Mouse (Mus musculus) granulocyte monocyte progenitor cell, adult 5-6 weeks (primary cell): ENCODE measurements around the gene Ndufaf8. TPM values are rescaled to one million over a fixed set of nuclear protein-coding genes. Genes with fewer than 3 reads are reported as not detected.

ENCODE experiments used
- ATAC-seq: replicated peaks from 2 replicates; pipeline ENCODE4 v1.8.0; 2016; ENCODE audit warnings: mild to moderate bottlenecking, moderate TSS enrichment, inconsistent platforms; ENCODE audit not compliant: poor library complexity, severe bottlenecking
- total RNA-seq, 2 experiments: library from RNA; stranded (forward) in 1 of 2; stranded (reverse) in 1 of 2; fragments of 200-712, 200-1000 nt in 1 of 2; fragments of >200 nt in 1 of 2; fragmentation: Nextera tagmentation in 1 of 2; gene quantifications; 2 replicates each; pipeline ENCODE4 v1.2.3; 2014 to 2017

The Ndufaf8 gene
- total RNA-seq (2014; fragmentation: Nextera tagmentation) (37.0 and 64.8 TPM in 2 replicates), total RNA-seq (2017) (30.2 and 31.6 TPM in 2 replicates)

DNA sequence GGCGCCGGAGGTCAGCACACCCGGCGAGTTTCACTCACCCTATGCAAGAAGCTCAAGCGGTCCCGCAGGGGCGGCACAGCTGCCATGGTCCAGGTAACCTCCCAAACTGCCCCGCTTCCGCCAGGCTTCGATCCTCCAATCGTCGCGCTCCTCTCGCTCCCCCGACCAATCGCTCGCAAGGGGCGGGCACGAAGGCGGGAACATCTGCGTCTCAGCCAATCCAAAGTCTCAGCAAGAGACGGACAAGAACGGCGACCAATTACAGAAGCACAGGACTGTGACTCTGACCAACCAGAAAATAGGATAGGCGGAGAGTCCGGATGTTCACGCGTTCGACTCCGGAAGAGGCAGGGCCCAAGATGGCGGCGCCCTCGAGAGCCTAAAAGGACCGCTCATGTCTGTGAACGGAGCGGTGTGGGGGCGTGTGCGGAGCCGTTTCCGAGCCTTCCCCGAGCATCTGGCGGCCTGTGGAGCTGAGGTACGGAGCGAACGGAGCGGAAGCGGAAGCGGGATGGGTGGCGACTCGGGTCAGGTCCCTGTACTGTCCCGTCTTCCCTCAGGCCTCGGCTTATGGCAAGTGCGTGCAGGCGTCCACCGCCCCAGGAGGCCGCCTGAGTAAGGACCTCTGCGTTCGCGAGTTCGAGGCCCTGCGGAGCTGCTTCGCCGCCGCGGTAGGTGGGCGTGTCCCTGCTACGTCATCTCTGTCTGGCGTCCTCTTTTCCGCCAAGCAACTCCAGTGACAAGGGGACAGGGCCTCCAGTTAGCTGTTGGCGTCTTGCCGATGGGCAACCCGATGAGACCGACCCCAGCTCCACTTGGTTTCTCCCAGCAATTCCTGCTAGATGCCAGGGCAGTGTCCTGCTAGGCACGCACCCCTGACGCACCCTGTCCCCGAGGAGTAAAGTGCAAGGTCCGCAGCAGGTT is at the start of gene Ndufaf8, which contains the start of gene Tepsin:
TSS of gene Ndufaf8 (plus strand) at position 341 of the 924 bp plus-strand sequence.
TSS of gene Tepsin (minus strand) at position 144 of the 924 bp plus-strand sequence.
- ATAC-seq, result peak; percentile 94

DNA sequence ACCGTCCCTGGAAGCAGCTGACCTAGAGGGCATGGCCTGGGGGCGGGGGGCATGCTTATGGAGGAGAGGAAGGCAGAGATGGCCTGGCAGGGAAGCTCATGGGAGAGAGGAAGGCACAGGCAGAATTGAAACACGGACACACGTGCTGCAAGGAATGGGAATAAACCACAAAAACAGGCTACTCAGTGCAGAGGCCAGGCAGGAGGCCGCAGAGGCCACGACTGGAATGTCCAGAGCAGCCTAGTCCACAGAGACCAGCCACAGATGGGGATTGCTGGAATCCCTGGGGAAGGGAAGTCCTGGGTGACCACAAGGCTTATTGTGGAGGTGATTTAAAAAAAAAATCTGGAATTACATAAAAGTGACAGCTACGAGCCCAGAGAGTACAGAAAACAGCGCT is 49.7 kb upstream of the Ndufaf8 start:
- no peak for ATAC-seq

DNA sequence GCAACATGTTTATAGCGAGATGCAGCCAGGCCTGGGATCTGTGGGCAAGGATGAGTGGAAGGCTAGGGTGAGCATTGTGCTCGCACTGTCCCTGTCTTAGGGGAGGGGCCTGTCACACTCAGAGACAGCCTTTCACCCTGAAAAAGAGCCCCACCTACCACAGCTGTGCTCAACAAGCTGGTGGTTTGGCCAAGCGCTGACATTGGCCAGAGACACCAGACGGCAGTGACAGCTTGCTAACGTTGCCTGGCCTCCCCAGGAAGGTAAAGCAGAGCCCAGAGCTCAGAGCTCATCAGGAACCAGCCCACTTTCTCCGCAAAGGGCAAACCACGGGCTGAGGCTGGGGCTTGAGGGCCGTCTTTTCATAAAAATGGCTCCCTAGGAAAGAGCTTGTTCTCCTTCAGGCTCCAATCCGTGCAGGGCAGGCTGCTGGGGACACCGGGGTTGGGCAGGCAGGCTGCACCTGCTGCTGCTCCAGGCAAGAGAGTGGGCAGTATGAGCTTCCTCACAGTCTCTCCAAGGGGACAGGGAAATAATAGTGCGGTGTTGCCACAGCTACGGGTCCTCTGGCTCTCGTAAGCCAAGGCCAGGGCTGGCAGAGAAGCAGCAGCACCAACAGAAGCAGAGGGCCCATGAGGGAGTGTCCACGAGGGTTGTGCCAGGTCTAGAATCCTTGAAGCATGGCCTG is 47.5 kb upstream of the Ndufaf8 start:
- peak; percentile 38 for ATAC-seq

DNA sequence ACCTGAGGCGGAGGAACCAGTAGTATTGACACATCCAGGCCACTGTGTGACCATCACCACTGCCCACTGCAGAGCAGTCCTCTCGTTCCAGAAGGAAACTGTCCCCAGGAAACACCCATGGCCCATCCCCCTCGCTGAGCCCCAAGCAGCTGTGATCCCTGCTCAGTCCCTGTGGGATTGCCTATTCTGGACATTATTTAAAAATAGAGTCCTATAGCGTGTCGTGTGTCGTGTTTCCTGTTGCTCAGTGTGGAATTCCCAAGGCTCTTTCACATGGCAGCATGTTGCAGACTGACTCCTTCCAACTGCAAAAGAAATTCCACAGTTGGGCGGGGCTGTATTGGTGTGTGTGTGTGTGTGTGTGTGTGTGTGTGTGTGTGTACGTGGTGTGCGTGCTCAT is 46.5 kb upstream of the Ndufaf8 start:
- ATAC-seq, result no peak

DNA sequence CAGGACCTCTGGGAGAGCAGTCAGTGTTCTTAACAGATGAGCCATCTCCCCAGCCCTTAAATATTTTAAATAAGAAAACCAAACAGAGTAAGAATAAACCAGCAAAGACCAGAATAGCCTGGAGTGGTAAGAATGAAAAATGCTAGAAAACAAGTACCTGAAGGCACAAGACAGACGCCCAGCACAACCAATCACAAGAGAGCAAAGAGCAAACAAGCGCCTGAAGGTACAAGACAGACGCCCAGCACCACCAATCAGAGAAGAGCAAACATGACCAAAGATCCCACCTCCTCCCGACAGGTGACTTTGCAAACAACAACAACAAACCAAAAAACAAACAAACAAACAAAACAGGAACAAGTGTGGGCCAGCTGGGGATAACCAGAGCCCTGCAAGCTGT is 44.9 kb upstream of the Ndufaf8 start:
- no peak for ATAC-seq

DNA sequence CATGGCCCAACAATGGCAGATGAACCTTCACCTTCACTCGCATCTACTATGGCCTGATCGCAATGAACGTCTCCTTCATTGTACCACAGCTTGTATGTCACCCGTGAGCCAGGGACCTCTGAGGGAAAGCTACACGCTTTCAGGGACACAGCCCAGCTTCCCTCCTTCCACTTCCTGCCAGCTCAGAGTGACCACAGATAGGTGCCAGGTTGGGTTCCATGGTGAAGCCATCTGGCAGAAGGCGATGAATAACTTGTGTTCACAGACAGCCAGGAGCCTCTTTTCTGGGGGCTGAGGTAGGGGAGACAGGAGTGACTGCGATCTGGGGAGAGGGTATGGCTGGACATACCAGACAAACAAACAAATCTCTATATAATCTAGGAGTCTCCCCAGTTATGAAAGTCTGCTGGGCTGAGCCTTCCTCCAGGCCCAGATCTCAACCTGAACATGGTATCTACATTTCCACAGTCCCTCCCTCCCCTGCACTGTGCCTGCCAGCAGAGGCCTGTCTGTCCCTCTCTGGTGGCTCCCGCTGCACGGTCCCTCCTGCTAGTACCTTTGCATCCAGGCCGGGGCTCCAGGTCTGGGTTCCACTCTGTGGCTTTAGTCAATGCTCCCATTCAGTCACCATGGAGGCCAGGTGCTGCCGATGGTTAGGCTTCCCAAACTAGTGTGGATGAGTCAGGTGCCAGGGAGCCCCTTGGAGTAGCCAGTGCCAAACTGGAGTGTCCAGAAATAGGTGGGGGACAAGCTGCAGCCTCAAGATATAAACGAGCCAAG is 42.6 kb upstream of the Ndufaf8 start:
- no peak for ATAC-seq

DNA sequence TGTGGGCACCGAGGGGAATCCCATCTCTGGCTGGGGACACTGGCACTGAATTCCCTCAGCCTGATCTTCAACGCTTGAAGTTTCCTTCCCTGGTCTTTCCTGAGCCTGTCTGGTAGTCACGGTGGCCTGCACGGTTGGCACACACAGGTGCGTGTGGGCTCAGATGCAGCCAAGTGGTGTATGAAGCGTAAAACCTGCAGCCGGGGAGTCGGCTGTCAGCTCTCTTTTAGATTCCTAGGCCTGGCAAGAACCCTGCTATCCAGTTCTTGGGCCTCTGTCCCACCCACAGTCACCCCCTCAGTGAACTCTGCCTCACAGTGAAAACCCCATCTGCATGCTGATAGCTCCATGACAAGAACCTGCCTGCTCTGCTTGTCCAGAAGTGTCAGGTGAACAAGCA is 38.1 kb upstream of the Ndufaf8 start:
- no peak for ATAC-seq

DNA sequence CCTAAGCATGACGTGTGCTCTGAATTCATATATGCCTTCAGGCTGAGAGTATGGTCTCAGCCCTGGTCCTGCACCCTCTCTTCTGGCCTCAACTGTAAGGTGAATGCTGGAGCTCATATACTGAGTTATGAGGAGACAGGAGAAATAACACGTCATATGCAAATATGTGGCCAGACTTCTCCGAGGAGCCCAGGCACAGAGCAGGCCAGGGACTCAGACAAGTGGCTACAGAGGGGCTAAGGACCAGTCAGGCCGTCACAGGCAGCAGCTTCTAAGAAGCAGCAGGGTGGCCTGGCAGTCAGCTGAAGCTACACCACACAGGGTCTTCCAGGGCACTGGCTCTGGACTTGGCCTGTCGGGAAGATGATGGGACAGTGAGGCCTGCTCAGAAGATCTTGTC is 35.4 kb upstream of the Ndufaf8 start:
- no peak for ATAC-seq

DNA sequence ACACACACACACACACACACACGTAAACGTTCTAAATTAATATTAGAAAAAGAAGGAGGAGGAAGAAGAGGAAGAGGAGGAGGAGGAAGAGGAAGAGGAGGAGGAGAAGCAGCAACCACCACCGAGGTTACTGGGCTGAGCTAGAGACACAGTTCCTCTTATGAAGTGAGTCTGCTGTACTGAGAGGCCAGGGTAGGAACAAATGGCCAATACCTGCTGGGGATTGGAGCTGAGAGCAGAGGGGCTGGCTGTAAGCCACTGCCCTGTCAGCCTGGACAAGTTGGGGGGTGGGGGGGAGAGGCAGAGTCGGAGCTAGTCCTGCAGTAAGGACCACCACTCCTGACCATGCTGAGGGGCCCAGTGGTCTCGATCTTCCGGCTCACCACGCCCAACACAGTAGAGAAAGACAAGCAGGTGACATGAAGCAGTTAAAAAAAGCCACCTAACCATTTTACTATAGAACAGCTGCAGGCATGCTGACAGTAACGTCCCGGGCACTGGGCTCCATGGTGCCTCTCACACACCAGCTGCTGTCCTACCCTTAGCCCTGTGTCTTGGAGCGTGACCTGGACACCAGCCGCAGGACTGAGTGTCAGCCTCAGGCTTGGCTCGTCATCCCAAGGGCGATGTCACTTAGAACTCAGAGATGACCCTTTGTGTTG is 34.6 kb upstream of the Ndufaf8 start:
- ATAC-seq, result peak; percentile 73

DNA sequence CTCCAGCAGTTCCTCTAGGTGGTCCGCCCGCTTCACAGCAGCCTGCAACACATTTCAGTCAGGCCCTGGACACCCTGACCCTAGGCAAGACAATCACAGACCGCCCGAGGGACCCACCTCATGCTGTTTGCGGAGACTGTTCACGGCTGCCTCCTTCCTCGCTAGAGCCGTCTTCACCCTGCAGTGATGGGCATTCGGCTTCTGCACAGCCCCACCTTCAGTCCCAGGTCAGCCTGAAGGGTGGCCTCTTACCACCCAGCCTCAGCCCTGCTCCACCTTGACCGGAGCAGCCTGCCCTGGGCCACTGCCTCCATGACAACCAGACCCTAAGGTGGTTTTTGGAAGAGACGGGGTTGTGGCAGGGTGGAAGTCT is 34.1 kb upstream of the Ndufaf8 start:
- no peak for ATAC-seq

DNA sequence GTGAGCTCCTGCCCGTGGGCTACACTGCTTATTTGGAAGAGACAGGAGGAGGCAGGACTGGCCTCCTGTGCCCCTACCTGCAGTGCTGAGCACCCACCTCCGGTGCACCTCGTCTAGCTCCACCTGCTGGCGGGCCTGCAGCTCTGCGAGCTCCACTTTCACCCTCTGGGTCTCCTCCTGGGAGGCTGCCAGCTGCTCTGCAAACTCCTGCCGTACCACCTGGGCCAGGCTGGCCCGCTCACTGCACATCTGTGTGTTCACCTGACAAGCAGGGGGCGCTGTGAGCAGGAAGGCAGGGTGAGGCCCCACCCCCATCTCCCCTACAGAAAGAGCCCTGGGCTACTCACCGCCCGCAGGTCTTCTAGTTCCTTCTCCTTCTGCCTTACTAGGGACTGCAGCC is 33.4 kb upstream of the Ndufaf8 start:
- ATAC-seq, result peak; percentile 17; the same call in 1 of the 2 replicates

DNA sequence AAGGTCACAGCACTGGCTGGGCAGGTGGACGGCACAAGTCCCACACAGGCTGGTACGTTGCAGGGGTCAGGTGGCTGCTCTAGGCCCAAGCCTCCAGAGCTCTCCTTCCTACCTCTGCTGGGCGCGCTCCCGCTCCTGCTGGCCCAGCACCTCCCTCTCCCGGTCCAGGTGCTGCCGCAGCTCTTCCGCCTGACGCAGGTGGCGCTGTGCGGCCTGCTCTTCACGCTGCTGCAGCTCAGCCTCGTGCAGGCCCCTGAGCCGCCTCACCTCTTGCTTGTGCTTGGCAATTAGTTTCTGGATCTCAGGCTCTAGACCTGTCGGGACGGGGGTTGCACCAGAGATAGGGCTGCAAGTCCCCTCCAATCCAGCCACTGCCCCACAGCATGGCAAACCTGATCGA is 30.9 kb upstream of the Ndufaf8 start:
- no peak for ATAC-seq

DNA sequence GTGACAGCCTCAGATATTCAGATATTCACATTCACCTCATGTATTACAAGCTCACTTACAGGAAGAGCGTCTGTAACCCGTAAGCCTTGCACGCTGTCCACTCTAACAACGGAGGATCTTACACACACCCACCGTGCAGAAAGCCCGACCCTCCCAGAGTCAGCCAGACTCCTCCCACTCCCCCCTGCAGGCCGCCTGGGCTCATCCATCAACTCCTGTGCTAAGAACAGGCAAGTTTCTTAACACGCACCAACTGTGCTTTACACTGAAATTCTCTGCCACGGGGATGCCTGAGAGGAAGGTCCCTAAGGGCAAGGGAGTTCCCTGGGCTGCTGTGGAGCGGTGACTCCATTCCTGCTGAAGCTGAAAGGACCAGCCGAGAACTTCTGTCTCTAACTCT is 29.5 kb upstream of the Ndufaf8 start:
- no peak for ATAC-seq

DNA sequence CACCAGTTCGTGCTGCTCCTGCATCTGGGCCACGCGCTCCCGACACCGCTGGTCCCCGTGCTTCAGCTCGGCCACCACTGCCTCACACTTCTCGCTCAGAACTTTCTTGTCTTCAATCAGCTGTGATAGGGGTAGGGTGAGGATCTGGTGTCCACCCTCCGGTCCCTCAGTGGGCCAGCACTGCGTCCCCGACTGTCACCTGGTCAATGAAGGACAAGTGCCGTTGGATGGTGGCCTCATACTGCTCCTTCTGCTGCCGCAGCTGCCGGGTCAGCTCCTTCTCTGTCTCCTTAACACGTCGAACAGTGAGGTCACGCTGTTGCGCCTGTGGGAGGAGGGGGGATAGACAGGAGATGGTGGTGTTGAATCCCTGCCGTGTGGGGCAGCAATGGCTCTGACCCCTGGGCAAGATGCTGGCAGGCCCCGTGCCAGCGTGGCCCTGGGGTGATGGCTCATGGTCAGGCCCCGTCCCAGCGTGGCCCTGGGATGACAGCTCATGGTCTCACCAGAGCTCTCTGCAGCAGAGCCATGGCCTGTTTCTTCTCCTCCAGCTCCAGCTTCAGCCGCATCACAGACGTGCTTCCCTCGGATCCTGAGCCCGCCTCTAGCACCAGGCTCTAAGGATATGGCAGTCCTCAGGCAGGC is 28.3 kb upstream of the Ndufaf8 start:
- no peak for ATAC-seq

DNA sequence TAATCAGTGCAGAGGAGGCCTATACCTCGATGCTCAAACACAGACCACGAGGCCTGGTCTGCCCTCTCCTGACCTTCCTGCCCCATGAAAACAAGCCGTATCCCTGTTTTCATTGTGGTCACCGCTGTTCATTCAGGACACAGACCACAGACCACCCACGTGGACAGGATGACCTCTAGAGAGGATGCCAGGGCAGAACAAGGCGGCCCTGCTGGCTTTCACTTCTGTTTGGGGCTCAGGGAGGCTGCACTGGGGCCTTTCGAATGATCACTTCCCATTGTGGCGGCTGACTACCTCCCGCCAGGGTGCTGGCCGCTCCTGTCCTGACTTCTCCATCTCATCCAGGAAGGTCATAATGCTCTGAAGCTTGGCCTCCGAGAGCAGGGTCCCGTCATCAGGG is 27.7 kb upstream of the Ndufaf8 start:
- peak; percentile 81 for ATAC-seq

DNA sequence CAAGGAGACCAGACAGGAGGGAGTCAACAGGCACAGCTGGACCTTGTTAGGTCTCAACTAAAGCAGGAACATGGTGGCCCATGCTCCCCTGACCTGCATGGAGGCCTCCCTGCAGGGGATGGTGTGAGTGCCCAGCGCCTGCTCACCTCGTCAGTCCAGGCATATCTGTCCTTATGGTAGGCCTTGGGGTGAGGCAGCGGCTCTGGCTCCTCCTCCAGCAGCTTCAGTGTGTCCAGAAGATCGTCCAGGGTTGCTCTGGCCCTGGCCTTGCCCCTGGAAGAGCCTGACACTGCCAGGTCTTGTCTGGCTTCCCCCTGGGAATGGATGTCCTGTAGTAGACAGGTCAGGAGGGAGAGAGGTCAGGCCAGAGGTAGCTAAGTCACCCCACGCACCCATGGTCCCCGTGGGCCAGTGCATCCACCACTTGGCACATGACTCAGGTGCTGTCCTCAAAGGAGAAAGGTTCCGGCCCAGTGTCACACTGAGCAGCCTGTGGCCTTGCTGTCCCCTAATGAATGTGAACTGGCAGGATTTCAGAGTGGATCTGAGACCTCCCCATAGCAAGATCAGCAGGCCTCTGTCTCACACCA is 26.9 kb upstream of the Ndufaf8 start:
- ATAC-seq, result no peak

DNA sequence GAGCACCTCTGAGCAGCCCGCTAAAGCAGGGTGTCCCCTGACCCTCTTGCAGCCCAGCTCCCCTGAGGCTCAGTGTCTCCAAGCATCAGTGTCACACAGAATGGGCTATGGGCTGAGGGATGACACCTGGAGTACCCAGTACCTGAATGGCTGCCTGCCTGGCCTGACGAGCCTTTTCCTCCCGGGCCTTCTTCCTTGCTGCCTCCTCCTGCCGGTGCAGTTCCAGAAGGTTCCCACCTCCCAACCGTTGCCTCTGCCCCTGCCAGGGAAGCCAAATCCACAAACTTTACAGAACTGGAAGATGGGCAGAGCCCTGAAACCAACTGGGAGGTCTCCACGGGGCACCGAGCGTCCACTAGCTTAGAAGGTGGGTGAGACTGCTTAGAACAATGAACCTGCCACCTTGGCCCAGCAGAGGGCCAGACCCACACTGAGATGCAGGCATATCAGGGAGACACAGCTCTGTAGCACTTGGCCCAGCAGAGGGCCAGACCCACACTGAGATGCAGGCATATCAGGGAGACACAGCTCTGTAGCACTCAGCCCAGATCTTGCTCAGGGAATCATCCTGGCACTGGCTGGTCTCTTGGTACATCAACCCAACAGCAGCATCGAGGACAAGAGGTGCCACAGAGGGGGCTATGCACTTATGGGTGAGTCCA is 25.6 kb upstream of the Ndufaf8 start:
- peak; percentile 24; the same call in 1 of the 2 replicates for ATAC-seq

DNA sequence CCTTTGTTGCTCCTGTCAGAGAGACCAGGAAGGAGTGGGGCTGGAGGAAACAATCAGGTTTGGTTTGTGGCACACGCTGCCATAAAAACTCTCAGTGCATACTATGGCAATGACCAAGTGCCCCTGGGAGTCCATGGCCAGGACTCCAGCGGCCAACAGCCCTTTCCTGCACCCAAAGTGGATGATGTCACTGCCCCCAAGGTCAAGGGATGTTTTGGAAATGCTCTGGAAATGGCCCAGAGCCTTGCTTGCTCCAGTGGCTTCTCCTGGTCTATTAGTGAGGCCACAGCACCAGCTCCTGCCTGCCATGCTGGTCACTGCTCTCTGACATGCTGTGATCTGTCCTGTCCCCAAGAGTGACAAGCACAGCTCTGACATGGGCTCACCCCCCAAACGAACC is 22.5 kb upstream of the Ndufaf8 start:
- ATAC-seq, result no peak

DNA sequence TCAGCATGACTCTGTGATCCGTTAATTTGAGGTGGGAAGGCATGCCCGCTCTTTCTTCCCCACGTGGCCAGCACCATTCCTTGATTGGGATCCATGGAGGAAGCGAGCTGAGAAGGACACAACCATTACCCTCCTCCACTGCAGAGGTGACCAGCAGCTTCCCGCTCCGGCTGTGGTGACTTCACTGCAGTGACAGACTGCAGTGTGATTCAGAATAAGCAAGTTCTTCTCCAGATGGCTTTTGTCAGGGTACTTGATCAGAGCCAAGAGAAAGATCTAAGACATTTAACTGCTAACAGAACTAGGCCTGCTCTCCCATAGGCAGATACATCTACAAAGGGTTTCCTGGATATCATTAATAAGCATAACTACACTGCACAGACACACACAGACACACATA is 18.4 kb upstream of the Ndufaf8 start:
- no peak for ATAC-seq
